Mouse (Mus musculus) erythroblast, embryonic 14.5 days (primary cell): ENCODE measurements around the gene Stpg3.

Experiments
- GATA1 ChIP-seq: IDR thresholded peaks from 2 replicates; pipeline ENCODE4 v1.6.1; 2012; ENCODE audit warnings: low read length, inconsistent platforms, mixed read lengths
- TAL1 ChIP-seq: IDR thresholded peaks from 3 replicates; pipeline ENCODE4 v1.6.1; 2012; ENCODE audit warnings: low read length, inconsistent platforms, mixed read lengths

DNA sequence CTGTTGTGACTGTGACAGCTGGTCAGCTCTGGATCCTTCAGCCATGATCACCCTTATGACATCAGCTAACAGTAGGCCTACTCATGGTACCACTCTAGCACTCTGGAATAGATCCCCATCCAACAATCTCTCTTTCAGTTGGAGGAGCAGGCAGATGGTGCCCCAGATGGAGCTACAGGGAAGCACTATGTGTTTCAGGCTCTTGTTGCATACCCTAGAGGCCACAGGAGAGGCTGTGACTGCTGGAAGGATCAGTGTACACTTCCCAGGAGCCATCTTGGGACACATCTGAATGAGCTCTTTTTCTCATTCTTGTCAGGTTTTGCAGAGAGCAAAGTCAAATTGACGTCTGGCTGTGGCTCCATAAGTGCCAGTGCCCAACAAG, 42.7 kb downstream of the Stpg3 start:
- TF ChIP-seq GATA1 (no peak), TAL1 (no peak)
